Mouse (Mus musculus) yolk sac, embryonic 10.5 days (tissue): ENCODE data around the gene Gm20481.
"Not testable (repeated sequence)": the region's sequence is repeated elsewhere in the genome, so short reads cannot be mapped to it uniquely, and the experiment has no call there.

ENCODE experiments used
- DNase-seq: peaks from one replicate; pipeline ENCODE4 v3.0.0-alpha.2; 2017; ENCODE audit warnings: low spot score

Gm20481 gene

GRCm38 (mm10) chr17:34969822-34970221, at the start of gene Gm20481:
Gm20481 (plus strand) TSS chr17:34969912.
- not testable (repeated sequence) for DNase-seq

- DNase-seq = no peak
Observed at GRCm38 (mm10) chr17:34922939-34923338, 46.8 kb upstream of the Gm20481 start.

- DNase-seq = no peak
Observed at GRCm38 (mm10) chr17:34924258-34924657, 45.5 kb upstream of the Gm20481 start.

GRCm38 (mm10) chr17:34927306-34928019, 42.2 kb upstream of the Gm20481 start:
- DNase-seq = no peak

- DNase-seq = no peak
Observed at GRCm38 (mm10) chr17:34928841-34929240, 40.9 kb upstream of the Gm20481 start.

GRCm38 (mm10) chr17:34931061-34931734, 38.5 kb upstream of the Gm20481 start, which contains the start of gene Neu1:
Neu1 (plus strand) TSS chr17:34931253.
- DNase-seq = peak; percentile 98

GRCm38 (mm10) chr17:34931735-34932098, 38.0 kb upstream of the Gm20481 start:
- DNase-seq = no peak

- DNase-seq = no peak
Observed at GRCm38 (mm10) chr17:34932287-34932686, 37.4 kb upstream of the Gm20481 start.

GRCm38 (mm10) chr17:34934031-34934430, 35.7 kb upstream of the Gm20481 start:
- DNase-seq = no peak

GRCm38 (mm10) chr17:34934830-34935229, 34.9 kb upstream of the Gm20481 start:
- no peak for DNase-seq

- DNase-seq = no peak
Observed at GRCm38 (mm10) chr17:34937960-34938505, 31.7 kb upstream of the Gm20481 start.

GRCm38 (mm10) chr17:34941344-34942041, 28.2 kb upstream of the Gm20481 start:
- DNase-seq = no peak

GRCm38 (mm10) chr17:34943128-34943815, 26.4 kb upstream of the Gm20481 start:
- no peak for DNase-seq

GRCm38 (mm10) chr17:34944362-34944761, 25.4 kb upstream of the Gm20481 start:
- DNase-seq = no peak

- DNase-seq = no peak
Observed at GRCm38 (mm10) chr17:34946486-34947140, 23.1 kb upstream of the Gm20481 start.

- DNase-seq = no peak
Observed at GRCm38 (mm10) chr17:34947606-34948005, 22.1 kb upstream of the Gm20481 start.

GRCm38 (mm10) chr17:34948721-34949552, 20.8 kb upstream of the Gm20481 start:
- DNase-seq = not testable (repeated sequence)

GRCm38 (mm10) chr17:34949553-34949969, 20.2 kb upstream of the Gm20481 start:
- peak; percentile 71 for DNase-seq

GRCm38 (mm10) chr17:34950514-34951455, 18.9 kb upstream of the Gm20481 start:
- no peak for DNase-seq
